Mouse (Mus musculus): ENCODE results near the gene Gpank1.

- no peak for TF ChIP-seq CTCF (IDR thresholded peaks at IDR 0.05; ENCODE audit: low read depth, low read length)
- TF ChIP-seq POLR2A (IDR thresholded peaks at IDR 0.05; ENCODE audit: borderline replicate concordance, low read depth, low read length): no peak
Measured at GRCm38 (mm10) chr17:35104754-35105153, 16.5 kb upstream of the Gpank1 start.
